Mouse (Mus musculus) left cerebral cortex, postnatal 10 days (tissue): ENCODE measurements around the gene Unc13b. TPM values are rescaled to one million over a fixed set of nuclear protein-coding genes. Genes with fewer than 3 reads are reported as not detected.
"Not testable (repeated sequence)": the region's sequence is repeated elsewhere in the genome, so short reads cannot be mapped to it uniquely, and the experiment has no call there.

ENCODE experiments used
- DNase-seq, 2 experiments: peaks; one replicate each; pipeline ENCODE4 v3.0.0; 2021 to 2022; ENCODE audit warnings: low spot score in 2 of 2, mixed read lengths in 1 of 2; ENCODE audit errors: extremely low spot score in 1 of 2
- intact Hi-C: fragments of 180-260 bp; cut with DNase I; formaldehyde crosslinking; loops from one replicate; pipeline ENCODE4 v1.15.1; 2025
- total RNA-seq, 2 experiments: library from RNA; stranded (reverse); gene quantifications; 2 replicates each; pipeline ENCODE4 v1.2.3; 2021

Unc13b gene
- total RNA-seq, 2 experiments from 2014 or later: 61.0 to 65.4 TPM

- DNase-seq: no peak
- intact Hi-C loops: no loop called here
These were observed 6.7 kb downstream of the Unc13b start for GRCm38 (mm10) chr4:43065471-43065870.

GRCm38 (mm10) chr4:43074923-43075322, 16.2 kb downstream of the Unc13b start:
- no peak for DNase-seq
- intact Hi-C loops: no loop called here

- DNase-seq: no peak
- intact Hi-C loops: no loop called here
These were observed 19.4 kb downstream of the Unc13b start for GRCm38 (mm10) chr4:43078071-43078718.

- DNase-seq: no peak
- intact Hi-C loops: no loop called here
These were observed 23.7 kb downstream of the Unc13b start for GRCm38 (mm10) chr4:43082458-43082857.

- intact Hi-C loops: no loop called here
- DNase-seq: no peak
These were observed 31.2 kb downstream of the Unc13b start for GRCm38 (mm10) chr4:43089950-43090349.

- DNase-seq: no peak
- intact Hi-C loops: no loop called here
These were observed 32.4 kb downstream of the Unc13b start for GRCm38 (mm10) chr4:43091183-43091582.

GRCm38 (mm10) chr4:43113491-43113890, 54.7 kb downstream of the Unc13b start:
- intact Hi-C loops: loop anchor here (5.0 kb wide), 1 partner anchor 56 kb away; the partner anchor contains the start of gene Unc13b
- no peak for DNase-seq

- DNase-seq: no peak
- intact Hi-C loops: loop anchor here (5.0 kb wide), 1 partner anchor 57 kb away; the partner anchor contains the start of gene Unc13b
These were observed 55.8 kb downstream of the Unc13b start for GRCm38 (mm10) chr4:43114512-43114911.

GRCm38 (mm10) chr4:43114946-43115345, 56.2 kb downstream of the Unc13b start:
- peak; percentile 45 to 63 for DNase-seq
- intact Hi-C loops: loop anchor here (5.0 kb wide), 2 partner anchors 58 to 68 kb away; partner anchors contain the start of genes Fam214b and Unc13b

- no peak for DNase-seq
- intact Hi-C loops: loop anchor here (5.0 kb wide), 1 partner anchor 69 kb away; the partner anchor contains the start of gene Fam214b
These were observed 57.5 kb downstream of the Unc13b start for GRCm38 (mm10) chr4:43116249-43116648.

GRCm38 (mm10) chr4:43129750-43130149, 71.0 kb downstream of the Unc13b start:
- intact Hi-C loops: no loop called here

GRCm38 (mm10) chr4:43142610-43143009, 83.9 kb downstream of the Unc13b start:
- intact Hi-C loops: no loop called here
- no peak for DNase-seq

More at GRCm38 (mm10) chr4:43129750-43130149, 71.0 kb downstream of the Unc13b start:
- no peak for DNase-seq

GRCm38 (mm10) chr4:43152413-43152812, 93.7 kb downstream of the Unc13b start:
- intact Hi-C loops, DNase-seq: not testable (repeated sequence)

- intact Hi-C loops: no loop called here
- no peak for DNase-seq
These were observed 101.3 kb downstream of the Unc13b start for GRCm38 (mm10) chr4:43160045-43160444.

- no peak for DNase-seq
- intact Hi-C loops: no loop called here
These were observed 102.4 kb downstream of the Unc13b start for GRCm38 (mm10) chr4:43161124-43161657.

GRCm38 (mm10) chr4:43163205-43163604, 104.5 kb downstream of the Unc13b start:
- no peak for DNase-seq

GRCm38 (mm10) chr4:43165403-43166005, 106.8 kb downstream of the Unc13b start:
- no peak for DNase-seq
- intact Hi-C loops: no loop called here

More at GRCm38 (mm10) chr4:43163205-43163604, 104.5 kb downstream of the Unc13b start:
- intact Hi-C loops: no loop called here

GRCm38 (mm10) chr4:43170028-43170427, 111.3 kb downstream of the Unc13b start:
- DNase-seq: no peak
- intact Hi-C loops: no loop called here

- intact Hi-C loops: no loop called here
- DNase-seq: peak; percentile 24 to 41
These were observed 118.4 kb downstream of the Unc13b start for GRCm38 (mm10) chr4:43177126-43177525.
